Comparison of ENCODE assay signal across 14 mouse cellular contexts in genomic region chr9:112123421-112123828, GRCm38 (mm10).
DNase-seq lines count a peak whose midpoint lies in the region; ATAC-seq and TF ChIP-seq lines count a peak whose summit lies in the region.
"Had no signal": no experiment of that assay in that cellular context is flagged by ENCODE, and none has a peak within 500 bp of the region (broad histone marks: within the 10 kb centered on the region; RNA-seq: fewer than 3 reads in every experiment).

No protein-coding gene starts in this region.

- no peaks in the 10 kb centered on the region for H3K27me3 ChIP-seq in cerebellum, adult 2 months (ENCODE audit: control insufficient read depth, insufficient read depth, low read length)
- no peaks in the 10 kb centered on the region for H3K27me3 ChIP-seq in hindbrain, embryonic 16.5 days (replicated peaks; ENCODE audit: control insufficient read depth, insufficient read depth, low read length)
- H3K27me3 ChIP-seq in neural tube, embryonic 15.5 days (replicated peaks) = no peaks in the 10 kb centered on the region

- no peak overlapping the region for H3K4me2 ChIP-seq in hindbrain, embryonic 16.5 days (ENCODE audit: low read length)
- no peak overlapping the region for H3K4me2 ChIP-seq in neural tube, embryonic 15.5 days
- H3K4me2 ChIP-seq: embryonic facial prominence, embryonic 12.5 days; liver, embryonic 11.5 days had no signal

- peak; percentile 69 for ATAC-seq in hindbrain, embryonic 16.5 days
- ATAC-seq in neural tube, embryonic 15.5 days (ENCODE audit: low FRiP score) = peak; percentile 12; the same call in 1 of the 2 replicates

- peaks cover 7% of the 10 kb centered on the region for H3K36me3 ChIP-seq in hindbrain, embryonic 16.5 days (ENCODE audit: control insufficient read depth, insufficient read depth, low read length)
- H3K36me3 ChIP-seq in neural tube, embryonic 15.5 days = peaks cover 19% of the 10 kb centered on the region
- H3K36me3 ChIP-seq: embryonic facial prominence, embryonic 12.5 days had no signal

- H3K4me3 ChIP-seq in cerebellum, adult 2 months (replicated peaks; ENCODE audit: insufficient read depth, low read depth, low read length) = no peak overlapping the region
- H3K4me3 ChIP-seq in layer of hippocampus, adult 2 months = no peak overlapping the region
- no peak overlapping the region for H3K4me3 ChIP-seq in hindbrain, embryonic 16.5 days (ENCODE audit: low read length)
- H3K4me3 ChIP-seq in neural tube, embryonic 15.5 days (replicated peaks) = no peak overlapping the region
- H3K4me3 ChIP-seq: embryonic facial prominence, embryonic 12.5 days had no signal

- H3K4me1 ChIP-seq in cerebellum, adult 2 months (ENCODE audit: control insufficient read depth, insufficient read depth, low read length) = peaks cover 31% of the 10 kb centered on the region
- H3K4me1 ChIP-seq in hindbrain, embryonic 16.5 days (ENCODE audit: control insufficient read depth, insufficient read depth, low read depth, low read length) = peaks cover 22% of the 10 kb centered on the region
- H3K4me1 ChIP-seq in neural tube, embryonic 15.5 days = peaks cover 24% of the 10 kb centered on the region

- H3K27ac ChIP-seq in cerebellum, adult 2 months (ENCODE audit: insufficient read depth, low read length) = 0 out of 2 replicates have a peak overlapping the region, but pooled peaks have one; percentile 35
- H3K27ac ChIP-seq in layer of hippocampus, adult 2 months = peak overlapping the region; percentile 85
- peak overlapping the region; percentile 31; the same call in 1 of the 2 replicates for H3K27ac ChIP-seq in hindbrain, embryonic 16.5 days (ENCODE audit: low read depth, low read length)
- H3K27ac ChIP-seq in neural tube, embryonic 15.5 days (replicated peaks) = peak overlapping the region; percentile 37; the same call in 1 of the 2 replicates
- H3K27ac ChIP-seq: embryonic facial prominence, embryonic 12.5 days had no signal

- DNase-seq in cerebellum, adult 2 months = peak in 1 of 2 experiments; percentile 37
- DNase-seq in cerebellum, adult 8-10 months = no peak
- DNase-seq in layer of hippocampus, adult 2 months (ENCODE audit: low spot score in 2 of 2) = no peak
- DNase-seq in layer of hippocampus, postnatal 10 days (ENCODE audit: low spot score in 2 of 2) = no peak
- no peak for DNase-seq in lung, postnatal 36 days
- DNase-seq in urinary bladder, postnatal 36 days (ENCODE audit: low spot score in 2 of 2) = no peak
- DNase-seq: adrenal gland, postnatal 25 days; cerebellum, adult 11 months; kidney, adult 18-20 months; layer of hippocampus, postnatal 36 days had no signal

- peak overlapping the region; percentile 17; the same call in 1 of the 2 replicates for H3K9ac ChIP-seq in hindbrain, embryonic 16.5 days (ENCODE audit: low read depth, low read length)
- no peak overlapping the region for H3K9ac ChIP-seq in neural tube, embryonic 15.5 days (replicated peaks)
- H3K9ac ChIP-seq: embryonic facial prominence, embryonic 12.5 days had no signal

- H3K9me3 ChIP-seq in hindbrain, embryonic 16.5 days (ENCODE audit: control insufficient read depth, low read length) = no peaks in the 10 kb centered on the region
- no peaks in the 10 kb centered on the region for H3K9me3 ChIP-seq in neural tube, embryonic 15.5 days (replicated peaks)
- H3K9me3 ChIP-seq: embryonic facial prominence, embryonic 12.5 days had no signal

- WGBS in cerebellum, adult 2 months = 36% methylated on average over 6 of the region's 6 CpGs
- 13% methylated on average over 6 of the region's 6 CpGs for WGBS in hindbrain, embryonic 16.5 days
- 26% methylated on average over 6 of the region's 6 CpGs for WGBS in neural tube, embryonic 15.5 days

- no peak for TF ChIP-seq POLR2A in cerebellum, adult 2 months (IDR thresholded peaks at IDR 0.05; ENCODE audit: borderline replicate concordance, insufficient read depth, low read length)

- no peak for TF ChIP-seq CTCF in cerebellum, adult 2 months (IDR thresholded peaks at IDR 0.05; ENCODE audit: borderline replicate concordance, insufficient read depth, low read depth, low read length)
- TF ChIP-seq CTCF in layer of hippocampus, adult 2 months (conservative IDR thresholded peaks at IDR 0.05) = no peak

Comparison
In these comparisons a context has a peak if more than half of its experiments do, and no peak if none do; other contexts are left out.
1. H3K27ac ChIP-seq: peak in every context shown above with its lines; median percentile 85 in layer of hippocampus, adult 2 months; 37 in neural tube, embryonic 15.5 days; 35 in cerebellum, adult 2 months; 31 in hindbrain, embryonic 16.5 days.